Comparison of ENCODE assay signal across 21 mouse cellular contexts in genomic region chr1:88288789-88289127, GRCm38 (mm10). TPM values are rescaled to one million over a fixed set of nuclear protein-coding genes. Genes with fewer than 3 reads are reported as not detected.
A peak's percentile ranks its signal among the peaks of the same experiment; 100 is the strongest.
DNase-seq lines count a peak whose midpoint lies in the region; ATAC-seq and TF ChIP-seq lines count a peak whose summit lies in the region.
"Had no signal": no experiment of that assay in that cellular context is flagged by ENCODE, and none has a peak within 500 bp of the region (broad histone marks: within the 10 kb centered on the region; RNA-seq: fewer than 3 reads in every experiment).

No protein-coding gene starts in this region.

- peak; percentile 1 for DNase-seq in lung, postnatal 10 days
- no peak for DNase-seq in lung, postnatal 14 days
- no peak for DNase-seq in liver, postnatal 0 days
- DNase-seq: adrenal gland, postnatal 14 days; cerebellum, adult 11-12 months; cerebellum, adult 9-10 months; cerebellum, postnatal 25 days; forebrain, postnatal 0 days; gastrocnemius, postnatal 14 days had no signal

- no peaks in the 10 kb centered on the region for H3K4me1 ChIP-seq in intestine, embryonic 16.5 days (ENCODE audit: control insufficient read depth, insufficient read depth, low read length)
- 0 out of 2 replicates have a peak, but pooled peaks cover 1% of the 10 kb centered on the region for H3K4me1 ChIP-seq in intestine, postnatal 0 days (replicated peaks; ENCODE audit: control insufficient read depth, insufficient read depth, low read length)
- peaks cover 14% of the 10 kb centered on the region for H3K4me1 ChIP-seq in liver, postnatal 0 days (ENCODE audit: insufficient read depth)
- H3K4me1 ChIP-seq in forebrain, embryonic 16.5 days (replicated peaks; ENCODE audit: control insufficient read depth, insufficient read depth, low read length), result no peaks in the 10 kb centered on the region
- H3K4me1 ChIP-seq: embryonic facial prominence, embryonic 13.5 days; forebrain, embryonic 12.5 days; heart, embryonic 13.5 days; hindbrain, embryonic 13.5 days had no signal

- no peak overlapping the region for H3K4me3 ChIP-seq in intestine, embryonic 16.5 days (ENCODE audit: low read length)
- H3K4me3 ChIP-seq in intestine, postnatal 0 days (ENCODE audit: low read depth, low read length), result no peak overlapping the region
- H3K4me3 ChIP-seq in liver, postnatal 0 days (ENCODE audit: low read depth, low read length), result no peak overlapping the region
- H3K4me3 ChIP-seq in forebrain, embryonic 16.5 days (replicated peaks; ENCODE audit: low read length), result no peak overlapping the region
- H3K4me3 ChIP-seq: embryonic facial prominence, embryonic 13.5 days; forebrain, embryonic 12.5 days; heart, embryonic 13.5 days; hindbrain, embryonic 13.5 days had no signal

- peak overlapping the region; percentile 1; the same call in 1 of the 2 replicates for H3K27ac ChIP-seq in intestine, embryonic 16.5 days (ENCODE audit: low read length)
- no peak overlapping the region for H3K27ac ChIP-seq in intestine, postnatal 0 days (ENCODE audit: low read depth, low read length)
- H3K27ac ChIP-seq in liver, postnatal 0 days (ENCODE audit: low read depth), result 0 out of 2 replicates have a peak overlapping the region, but pooled peaks have one; percentile 1
- H3K27ac ChIP-seq in forebrain, embryonic 16.5 days (ENCODE audit: low read length), result no peak overlapping the region
- H3K27ac ChIP-seq: embryonic facial prominence, embryonic 13.5 days; forebrain, embryonic 12.5 days; heart, embryonic 13.5 days; hindbrain, embryonic 13.5 days; hindbrain, postnatal 0 days had no signal

- H3K4me2 ChIP-seq in intestine, embryonic 16.5 days (ENCODE audit: low read depth, low read length), result no peak overlapping the region
- no peak overlapping the region for H3K4me2 ChIP-seq in intestine, postnatal 0 days (replicated peaks; ENCODE audit: low read depth)
- no peak overlapping the region for H3K4me2 ChIP-seq in liver, postnatal 0 days (ENCODE audit: low read depth, low read length)
- no peak overlapping the region for H3K4me2 ChIP-seq in forebrain, embryonic 16.5 days (ENCODE audit: low read length)
- H3K4me2 ChIP-seq: embryonic facial prominence, embryonic 13.5 days; forebrain, embryonic 12.5 days; heart, embryonic 13.5 days; hindbrain, embryonic 13.5 days had no signal

- H3K9ac ChIP-seq in intestine, embryonic 16.5 days (ENCODE audit: low read depth, low read length), result no peak overlapping the region
- no peak overlapping the region for H3K9ac ChIP-seq in intestine, postnatal 0 days (ENCODE audit: low read depth, low read length)
- H3K9ac ChIP-seq in liver, postnatal 0 days (replicated peaks), result no peak overlapping the region
- no peak overlapping the region for H3K9ac ChIP-seq in forebrain, embryonic 16.5 days (replicated peaks; ENCODE audit: low read depth, low read length)
- H3K9ac ChIP-seq: embryonic facial prominence, embryonic 13.5 days; forebrain, embryonic 12.5 days; forebrain, postnatal 0 days; heart, embryonic 13.5 days; hindbrain, embryonic 13.5 days had no signal

- H3K27me3 ChIP-seq in intestine, embryonic 16.5 days (replicated peaks; ENCODE audit: control insufficient read depth, insufficient read depth, low read length), result no peaks in the 10 kb centered on the region
- no peaks in the 10 kb centered on the region for H3K27me3 ChIP-seq in intestine, postnatal 0 days (replicated peaks; ENCODE audit: control insufficient read depth, insufficient read depth, low read length)
- no peaks in the 10 kb centered on the region for H3K27me3 ChIP-seq in liver, postnatal 0 days (ENCODE audit: insufficient read depth, low read length)
- H3K27me3 ChIP-seq in forebrain, embryonic 16.5 days (replicated peaks; ENCODE audit: control insufficient read depth, insufficient read depth, low read length), result no peaks in the 10 kb centered on the region
- H3K27me3 ChIP-seq: embryonic facial prominence, embryonic 13.5 days; forebrain, embryonic 12.5 days; heart, embryonic 13.5 days; hindbrain, embryonic 13.5 days had no signal

- ATAC-seq in intestine, embryonic 16.5 days, result no peak
- no peak for ATAC-seq in intestine, postnatal 0 days
- ATAC-seq in liver, postnatal 0 days, result no peak
- ATAC-seq in forebrain, embryonic 16.5 days, result no peak
- ATAC-seq: activated CD4-positive, CD25-positive, alpha-beta regulatory T cell, adult 4 months; forebrain, postnatal 0 days; hindbrain, postnatal 0 days; Patski had no signal

- no peaks in the 10 kb centered on the region for H3K36me3 ChIP-seq in intestine, embryonic 16.5 days (ENCODE audit: control insufficient read depth, insufficient read depth, low read length)
- no peaks in the 10 kb centered on the region for H3K36me3 ChIP-seq in intestine, postnatal 0 days (ENCODE audit: control insufficient read depth, insufficient read depth)
- H3K36me3 ChIP-seq in liver, postnatal 0 days (replicated peaks; ENCODE audit: insufficient read depth, low read length), result no peaks in the 10 kb centered on the region
- H3K36me3 ChIP-seq in forebrain, embryonic 16.5 days (ENCODE audit: control insufficient read depth, insufficient read depth), result no peaks in the 10 kb centered on the region
- H3K36me3 ChIP-seq: embryonic facial prominence, embryonic 13.5 days; forebrain, embryonic 12.5 days; heart, embryonic 13.5 days; hindbrain, embryonic 13.5 days had no signal

- 74% methylated on average over 3 of the region's 3 CpGs for WGBS in intestine, embryonic 16.5 days
- 75% methylated on average over 3 of the region's 3 CpGs for WGBS in intestine, postnatal 0 days
- WGBS in liver, postnatal 0 days (ENCODE audit: insufficient replicate concordance), result 63% methylated on average over 3 of the region's 3 CpGs
- 72% methylated on average over 3 of the region's 3 CpGs for WGBS in forebrain, embryonic 16.5 days

- peaks cover 22% of the 10 kb centered on the region for H3K9me3 ChIP-seq in intestine, embryonic 16.5 days (ENCODE audit: control insufficient read depth, low read length)
- H3K9me3 ChIP-seq in intestine, postnatal 0 days (ENCODE audit: control insufficient read depth), result 0 out of 2 replicates have a peak, but pooled peaks cover 7% of the 10 kb centered on the region
- no peaks in the 10 kb centered on the region for H3K9me3 ChIP-seq in liver, postnatal 0 days (ENCODE audit: low read length)
- H3K9me3 ChIP-seq in forebrain, embryonic 16.5 days (ENCODE audit: control insufficient read depth, low read length), result peaks cover 48% of the 10 kb centered on the region

- TF ChIP-seq CTCF in intestine, postnatal 0 days (IDR thresholded peaks at IDR 0.05; ENCODE audit: low read depth), result no peak
- no peak for TF ChIP-seq CTCF in liver, postnatal 0 days (IDR thresholded peaks at IDR 0.05; ENCODE audit: low read depth)

- TF ChIP-seq EP300 in liver, postnatal 0 days (IDR thresholded peaks at IDR 0.05; ENCODE audit: low read depth), result no peak

RNA-seq across cellular contexts. Expression of gene Trpm8, which starts 11.3 kb away (rescaled TPM):
- polyA plus RNA-seq in intestine, embryonic 16.5 days (2015; fragmentation: Nextera tagmentation; extraction: Ambion mirVana), result not detected in 2 replicates
- not detected in 2 replicates for polyA plus RNA-seq in intestine, postnatal 0 days (2015; fragmentation: Nextera tagmentation; extraction: Ambion mirVana)
- polyA plus RNA-seq in liver, postnatal 0 days (2015; fragmentation: Nextera tagmentation; extraction: Ambion mirVana), result not detected in 2 replicates
- 0.09 TPM in 1 of 2 replicates, not detected in the other for polyA plus RNA-seq in forebrain, embryonic 16.5 days (2015; fragmentation: Nextera tagmentation; extraction: Ambion mirVana)
- polyA plus RNA-seq: activated CD4-positive, CD25-positive, alpha-beta regulatory T cell, adult 4 months; embryonic facial prominence, embryonic 13.5 days; forebrain, embryonic 12.5 days; gonadal fat pad, adult 2 months; heart, postnatal 0 days had no signal

RNA-seq across cellular contexts. Expression of gene Hjurp, which starts 11.3 kb away (rescaled TPM):
- polyA plus RNA-seq in intestine, embryonic 16.5 days (2015; fragmentation: Nextera tagmentation; extraction: Ambion mirVana), result 135 and 141 TPM in 2 replicates
- 29.1 and 30.8 TPM in 2 replicates for polyA plus RNA-seq in intestine, postnatal 0 days (2015; fragmentation: Nextera tagmentation; extraction: Ambion mirVana)
- 31.4 and 37.0 TPM in 2 replicates for polyA plus RNA-seq in liver, postnatal 0 days (2015; fragmentation: Nextera tagmentation; extraction: Ambion mirVana)
- polyA plus RNA-seq in forebrain, embryonic 16.5 days (2015; fragmentation: Nextera tagmentation; extraction: Ambion mirVana), result 121 TPM in 2 replicates

Comparison
In these comparisons a context has a peak if more than half of its experiments do, and no peak if none do; other contexts are left out.
1. H3K27ac ChIP-seq: peak in intestine, embryonic 16.5 days (single experiment) and liver, postnatal 0 days (single experiment); none in intestine, postnatal 0 days (single experiment) and forebrain, embryonic 16.5 days (single experiment).